In the genomic region with DNA sequence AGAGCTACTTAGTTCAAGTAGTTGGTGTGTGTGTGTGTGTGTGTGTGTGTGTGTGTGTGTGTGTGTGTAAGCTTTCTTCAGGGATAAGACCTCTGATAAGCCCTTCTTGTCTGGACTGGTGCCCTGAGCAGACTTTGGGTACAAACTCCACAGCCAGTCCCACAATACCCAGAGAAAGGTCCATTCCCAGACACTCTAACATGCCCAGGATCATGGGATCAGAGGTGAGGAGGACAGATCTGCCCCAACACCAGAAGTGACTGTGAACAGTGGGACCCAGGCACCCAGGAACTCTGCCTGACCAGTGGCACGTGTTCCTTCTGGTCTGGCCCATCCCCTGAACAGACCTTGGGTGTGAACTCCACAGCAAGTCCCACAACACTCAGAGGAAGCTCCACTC, we compare ENCODE assay signal across 27 mouse cellular contexts.
"Had no signal": no experiment of that assay in that cellular context is flagged by ENCODE, and none has a peak within 500 bp of the region (broad histone marks: within the 10 kb centered on the region; RNA-seq: fewer than 3 reads in every experiment).

No protein-coding gene starts in this region.

- H3K9ac ChIP-seq: embryonic facial prominence, embryonic 12.5 days; embryonic facial prominence, embryonic 13.5 days; embryonic facial prominence, embryonic 15.5 days; forebrain, embryonic 12.5 days; forebrain, embryonic 13.5 days; forebrain, embryonic 15.5 days; forebrain, postnatal 0 days had no signal

- DNase-seq: cerebellum, adult 8-10 months; cerebellum, adult 9-10 months; cerebellum, adult 9-11 months; cerebellum, postnatal 10 days; cerebellum, postnatal 14 days; cerebellum, postnatal 25 days; cerebellum, postnatal 36 days; embryo, embryonic 11 days; forebrain, postnatal 0 days; gastrocnemius, adult 2 months; gastrocnemius, postnatal 10 days; gastrocnemius, postnatal 14 days; gastrocnemius, postnatal 25 days; gastrocnemius, postnatal 36 days; heart, adult 18-20 months; heart, adult 2 months had no signal

- H3K36me3 ChIP-seq: embryonic facial prominence, embryonic 10.5 days; embryonic facial prominence, embryonic 12.5 days; embryonic facial prominence, embryonic 13.5 days; embryonic facial prominence, embryonic 15.5 days; forebrain, embryonic 10.5 days; forebrain, embryonic 12.5 days; forebrain, embryonic 15.5 days had no signal

- H3K4me1 ChIP-seq: embryonic facial prominence, embryonic 10.5 days; embryonic facial prominence, embryonic 12.5 days; embryonic facial prominence, embryonic 13.5 days; embryonic facial prominence, embryonic 15.5 days; forebrain, embryonic 10.5 days; forebrain, embryonic 12.5 days; forebrain, embryonic 13.5 days; forebrain, embryonic 15.5 days had no signal

- H3K27me3 ChIP-seq: embryonic facial prominence, embryonic 12.5 days; embryonic facial prominence, embryonic 13.5 days; embryonic facial prominence, embryonic 15.5 days; forebrain, embryonic 12.5 days; forebrain, embryonic 13.5 days; forebrain, embryonic 15.5 days had no signal

- H3K27ac ChIP-seq: embryonic facial prominence, embryonic 10.5 days; embryonic facial prominence, embryonic 12.5 days; embryonic facial prominence, embryonic 13.5 days; embryonic facial prominence, embryonic 15.5 days; forebrain, embryonic 10.5 days; forebrain, embryonic 12.5 days; forebrain, embryonic 13.5 days; forebrain, embryonic 15.5 days; gastrocnemius, adult 2 months; heart, adult 2 months had no signal

- H3K9me3 ChIP-seq: embryonic facial prominence, embryonic 10.5 days; embryonic facial prominence, embryonic 12.5 days; embryonic facial prominence, embryonic 13.5 days; embryonic facial prominence, embryonic 15.5 days; forebrain, embryonic 10.5 days; forebrain, embryonic 12.5 days; forebrain, embryonic 13.5 days; forebrain, embryonic 15.5 days had no signal

- ATAC-seq: forebrain, embryonic 13.5 days; forebrain, embryonic 14.5 days; forebrain, embryonic 15.5 days; forebrain, embryonic 16.5 days; forebrain, postnatal 0 days had no signal

- H3K4me3 ChIP-seq: embryonic facial prominence, embryonic 10.5 days; embryonic facial prominence, embryonic 12.5 days; embryonic facial prominence, embryonic 13.5 days; embryonic facial prominence, embryonic 15.5 days; erythroblast, embryonic 14.5 days; forebrain, embryonic 10.5 days; forebrain, embryonic 12.5 days; forebrain, embryonic 13.5 days; forebrain, embryonic 15.5 days; gastrocnemius, adult 2 months; heart, adult 2 months had no signal

- H3K4me2 ChIP-seq: embryonic facial prominence, embryonic 12.5 days; embryonic facial prominence, embryonic 13.5 days; embryonic facial prominence, embryonic 15.5 days; forebrain, embryonic 12.5 days; forebrain, embryonic 13.5 days; forebrain, embryonic 15.5 days had no signal
